25 mouse cellular contexts compared by ENCODE assay signal in the genomic region with DNA sequence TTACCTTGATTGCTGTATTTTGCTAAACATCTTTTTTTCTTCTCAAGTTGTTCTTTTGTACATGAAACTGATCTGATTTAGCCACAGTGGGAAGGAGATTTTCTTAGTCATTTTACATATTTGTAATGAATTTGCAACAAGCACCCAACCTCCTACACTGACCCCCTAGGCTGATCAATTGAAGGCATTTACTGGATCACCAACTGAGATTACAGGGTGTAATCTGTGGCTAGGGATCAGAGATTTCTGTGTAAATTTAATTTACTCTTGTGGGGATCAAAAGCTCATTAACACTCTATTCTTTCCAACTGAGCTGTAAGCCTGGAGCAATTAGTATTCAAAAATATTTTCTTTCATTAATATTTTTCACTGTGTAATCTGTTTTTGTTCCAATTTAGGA.
A peak's percentile ranks its signal among the peaks of the same experiment; 100 is the strongest.
DNase-seq lines count a peak whose midpoint lies in the region; ATAC-seq and TF ChIP-seq lines count a peak whose summit lies in the region.
"Had no signal": no experiment of that assay in that cellular context is flagged by ENCODE, and none has a peak within 500 bp of the region (broad histone marks: within the 10 kb centered on the region; RNA-seq: fewer than 3 reads in every experiment).

No protein-coding gene starts in this region.

- no peak overlapping the region for H3K9ac ChIP-seq in forebrain, embryonic 14.5 days (ENCODE audit: low read length)
- H3K9ac ChIP-seq in forebrain, postnatal 0 days: no peak overlapping the region
- no peak overlapping the region for H3K9ac ChIP-seq in midbrain, embryonic 13.5 days (replicated peaks)
- H3K9ac ChIP-seq: embryonic facial prominence, embryonic 13.5 days; embryonic facial prominence, embryonic 15.5 days; forebrain, embryonic 12.5 days; forebrain, embryonic 15.5 days had no signal

- no peak overlapping the region for H3K27ac ChIP-seq in forebrain, embryonic 14.5 days (ENCODE audit: low read depth, low read length)
- no peak overlapping the region for H3K27ac ChIP-seq in forebrain, postnatal 0 days (ENCODE audit: low read depth, low read length)
- H3K27ac ChIP-seq in midbrain, embryonic 13.5 days: no peak overlapping the region
- no peak overlapping the region for H3K27ac ChIP-seq in midbrain, embryonic 10.5 days (replicated peaks)
- H3K27ac ChIP-seq: embryonic facial prominence, embryonic 13.5 days; embryonic facial prominence, embryonic 15.5 days; forebrain, embryonic 12.5 days; forebrain, embryonic 15.5 days had no signal

- TF ChIP-seq CTCF in forebrain, postnatal 0 days (IDR thresholded peaks at IDR 0.05; ENCODE audit: low read depth): no peak
- TF ChIP-seq CTCF in brain, embryonic 14.5 days (IDR thresholded peaks at IDR 0.05; ENCODE audit: borderline replicate concordance, extremely low read depth, insufficient read depth, insufficient read length): no peak

- no peaks in the 10 kb centered on the region for H3K36me3 ChIP-seq in forebrain, embryonic 14.5 days (ENCODE audit: control insufficient read depth, insufficient read depth, low read length)
- H3K36me3 ChIP-seq in forebrain, postnatal 0 days (ENCODE audit: insufficient read depth): no peaks in the 10 kb centered on the region
- H3K36me3 ChIP-seq in midbrain, embryonic 13.5 days: no peaks in the 10 kb centered on the region
- H3K36me3 ChIP-seq in midbrain, embryonic 10.5 days: no peaks in the 10 kb centered on the region
- H3K36me3 ChIP-seq: embryonic facial prominence, embryonic 13.5 days; embryonic facial prominence, embryonic 15.5 days; forebrain, embryonic 12.5 days; forebrain, embryonic 15.5 days had no signal

- peak; percentile 25 for DNase-seq in forebrain, embryonic 14.5 days (ENCODE audit: low spot score)
- no peak for DNase-seq in forebrain, postnatal 0 days
- DNase-seq in midbrain, embryonic 10.5 days (ENCODE audit: low spot score): no peak
- peak; percentile 9 for DNase-seq in retina, postnatal 1 day
- no peak for DNase-seq in retina, embryonic 14.5 days (ENCODE audit: low spot score)
- peak; percentile 59 for DNase-seq in brain, embryonic 14.5 days (ENCODE audit: low read depth)
- DNase-seq: adrenal gland, adult 2 months; adrenal gland, postnatal 10 days; adrenal gland, postnatal 25 days; cerebellum, adult 11 months; cerebellum, adult 18-20 months; cerebellum, adult 8-10 months; cerebellum, adult 9-11 months; cerebellum, postnatal 14 days; cerebellum, postnatal 36 days; embryo, embryonic 11 days had no signal

- no peak overlapping the region for H3K4me2 ChIP-seq in forebrain, embryonic 14.5 days (ENCODE audit: low read length)
- no peak overlapping the region for H3K4me2 ChIP-seq in forebrain, postnatal 0 days (ENCODE audit: low read depth)
- no peak overlapping the region for H3K4me2 ChIP-seq in midbrain, embryonic 13.5 days (replicated peaks)
- H3K4me2 ChIP-seq: embryonic facial prominence, embryonic 13.5 days; embryonic facial prominence, embryonic 15.5 days; forebrain, embryonic 12.5 days; forebrain, embryonic 15.5 days had no signal

- TF ChIP-seq POLR2A in brain, embryonic 14.5 days (IDR thresholded peaks at IDR 0.05; ENCODE audit: borderline replicate concordance, extremely low read depth, insufficient read depth, insufficient read length, poor library complexity, severe bottlenecking): no peak

- H3K4me1 ChIP-seq in forebrain, embryonic 14.5 days (ENCODE audit: control insufficient read depth, insufficient read depth, low read length): no peaks in the 10 kb centered on the region
- no peaks in the 10 kb centered on the region for H3K4me1 ChIP-seq in forebrain, postnatal 0 days (ENCODE audit: insufficient read depth)
- no peaks in the 10 kb centered on the region for H3K4me1 ChIP-seq in midbrain, embryonic 13.5 days (replicated peaks)
- H3K4me1 ChIP-seq in midbrain, embryonic 10.5 days: no peaks in the 10 kb centered on the region
- H3K4me1 ChIP-seq: embryonic facial prominence, embryonic 13.5 days; embryonic facial prominence, embryonic 15.5 days; forebrain, embryonic 12.5 days; forebrain, embryonic 15.5 days had no signal

- no peaks in the 10 kb centered on the region for H3K9me3 ChIP-seq in forebrain, embryonic 14.5 days (replicated peaks; ENCODE audit: control insufficient read depth, low read length)
- H3K9me3 ChIP-seq in forebrain, postnatal 0 days (ENCODE audit: low read length): no peaks in the 10 kb centered on the region
- H3K9me3 ChIP-seq in midbrain, embryonic 13.5 days: no peaks in the 10 kb centered on the region
- H3K9me3 ChIP-seq in midbrain, embryonic 10.5 days (replicated peaks): no peaks in the 10 kb centered on the region
- H3K9me3 ChIP-seq: embryonic facial prominence, embryonic 13.5 days; embryonic facial prominence, embryonic 15.5 days; forebrain, embryonic 12.5 days; forebrain, embryonic 15.5 days had no signal

- ATAC-seq in forebrain, embryonic 14.5 days: no peak
- ATAC-seq in forebrain, postnatal 0 days: no peak
- ATAC-seq in midbrain, embryonic 13.5 days: peak; percentile 66; the same call in 1 of the 2 replicates
- no peak for ATAC-seq in cerebellum, adult (ENCODE audit: insufficient number of reproducible peaks, low FRiP score, low TSS enrichment)
- ATAC-seq: activated CD4-positive, CD25-positive, alpha-beta regulatory T cell, adult 4 months; forebrain, embryonic 15.5 days; Patski had no signal

- no peaks in the 10 kb centered on the region for H3K27me3 ChIP-seq in forebrain, embryonic 14.5 days (replicated peaks; ENCODE audit: control insufficient read depth, insufficient read depth, low read length)
- no peaks in the 10 kb centered on the region for H3K27me3 ChIP-seq in forebrain, postnatal 0 days (ENCODE audit: insufficient read depth, low read length)
- no peaks in the 10 kb centered on the region for H3K27me3 ChIP-seq in midbrain, embryonic 13.5 days
- H3K27me3 ChIP-seq in midbrain, embryonic 10.5 days (ENCODE audit: low read depth, poor library complexity, severe bottlenecking): no peaks in the 10 kb centered on the region
- H3K27me3 ChIP-seq: embryonic facial prominence, embryonic 13.5 days; embryonic facial prominence, embryonic 15.5 days; forebrain, embryonic 12.5 days; forebrain, embryonic 15.5 days; Patski had no signal

- H3K4me3 ChIP-seq in forebrain, embryonic 14.5 days (ENCODE audit: low read depth, low read length): no peak overlapping the region
- no peak overlapping the region for H3K4me3 ChIP-seq in forebrain, postnatal 0 days (ENCODE audit: low read depth, low read length)
- H3K4me3 ChIP-seq in midbrain, embryonic 13.5 days (replicated peaks): no peak overlapping the region
- H3K4me3 ChIP-seq in midbrain, embryonic 10.5 days: no peak overlapping the region
- H3K4me3 ChIP-seq: embryonic facial prominence, embryonic 13.5 days; embryonic facial prominence, embryonic 15.5 days; erythroblast, embryonic 14.5 days; forebrain, embryonic 12.5 days; forebrain, embryonic 15.5 days had no signal

Comparison
In these comparisons a context has a peak if more than half of its experiments do, and no peak if none do; other contexts are left out.
1. DNase-seq: peak in forebrain, embryonic 14.5 days (single experiment), retina, postnatal 1 day (single experiment) and brain, embryonic 14.5 days (single experiment); none in forebrain, postnatal 0 days (single experiment), midbrain, embryonic 10.5 days (single experiment) and retina, embryonic 14.5 days (single experiment).